Mouse (Mus musculus) heart, postnatal 4 days (tissue): ENCODE measurements around the gene Tcaf3. TPM values are rescaled to one million over a fixed set of nuclear protein-coding genes. Genes with fewer than 3 reads are reported as not detected.
A peak's percentile ranks its signal among the peaks of the same experiment; 100 is the strongest.

Experiments
- DNase-seq: peaks from one replicate; pipeline ENCODE4 v3.0.0; 2021
- total RNA-seq, 2 experiments: library from RNA; stranded (reverse); gene quantifications; 2 replicates each; pipeline ENCODE4 v1.2.3; 2021

Tcaf3 gene
- total RNA-seq, 2 experiments from 2014 or later: not detected

GRCm38 (mm10) chr6:42542036-42543031 lies 55.2 kb downstream of the Tcaf3 start:
- peak; percentile 55 for DNase-seq

- no peak for DNase-seq
Observed at GRCm38 (mm10) chr6:42540681-42541080, 56.8 kb downstream of the Tcaf3 start.

GRCm38 (mm10) chr6:42539711-42540110 lies 57.8 kb downstream of the Tcaf3 start:
- DNase-seq: no peak

Other genes starting within 250 kb of the Tcaf3 start
- gene Zyx, start 248.1 kb downstream of the Tcaf3 start, total RNA-seq: 100 to 1,000 TPM; 161 to 166 TPM
- gene Epha1, start 224.4 kb downstream of the Tcaf3 start, total RNA-seq: under 1 TPM; 0.52 to 0.70 TPM
- under 1 TPM in 1 of 2 experiments, not detected in 1; 0.41 TPM for gene Tas2r143, start 197.5 kb downstream of the Tcaf3 start, total RNA-seq
- gene Tas2r135, start 192.3 kb downstream of the Tcaf3 start, total RNA-seq: under 1 TPM; 0.24 to 0.25 TPM
- not detected for gene Tas2r126, start 163.2 kb downstream of the Tcaf3 start, total RNA-seq
- not detected for gene Olfr458, start 132.5 kb downstream of the Tcaf3 start, total RNA-seq
- not detected for gene Olfr457, start 121.4 kb downstream of the Tcaf3 start, total RNA-seq
- gene Olfr456, start 110.5 kb downstream of the Tcaf3 start, total RNA-seq: not detected
- not detected for gene Olfr455, start 50.1 kb downstream of the Tcaf3 start, total RNA-seq
- 1 to 10 TPM; 4.2 to 5.3 TPM for gene Tcaf2, start 47.6 kb upstream of the Tcaf3 start, total RNA-seq
- 10 to 100 TPM; 36.6 to 38.4 TPM for gene Tcaf1, start 112.4 kb upstream of the Tcaf3 start, total RNA-seq
- gene Olfr453, start 141.7 kb upstream of the Tcaf3 start, total RNA-seq: not detected
- not detected for gene Olfr38, start 158.7 kb upstream of the Tcaf3 start, total RNA-seq
- not detected for gene Olfr452, start 187.4 kb upstream of the Tcaf3 start, total RNA-seq
- gene Olfr450, start 214.2 kb upstream of the Tcaf3 start, total RNA-seq: not detected
- not detected for gene Olfr449, start 236.7 kb upstream of the Tcaf3 start, total RNA-seq